Mouse (Mus musculus) left cerebral cortex, adult 8-10 months (tissue): ENCODE data around the gene Ccl20. TPM values are rescaled to one million over a fixed set of nuclear protein-coding genes. Genes with fewer than 3 reads are reported as not detected.

Experiments
- DNase-seq, 2 experiments: peaks; one replicate each; pipeline ENCODE4 v3.0.0; 2022; ENCODE audit warnings: low spot score in 2 of 2
- total RNA-seq, 4 experiments: library from RNA; stranded (reverse); gene quantifications; 2 replicates each; pipeline ENCODE4 v1.2.4; 2022

Ccl20 gene
- total RNA-seq, 4 experiments from 2014 or later = not detected

- DNase-seq = no peak
Measured at GRCm38 (mm10) chr1:83138721-83139120, 22.2 kb downstream of the Ccl20 start.

DNA sequence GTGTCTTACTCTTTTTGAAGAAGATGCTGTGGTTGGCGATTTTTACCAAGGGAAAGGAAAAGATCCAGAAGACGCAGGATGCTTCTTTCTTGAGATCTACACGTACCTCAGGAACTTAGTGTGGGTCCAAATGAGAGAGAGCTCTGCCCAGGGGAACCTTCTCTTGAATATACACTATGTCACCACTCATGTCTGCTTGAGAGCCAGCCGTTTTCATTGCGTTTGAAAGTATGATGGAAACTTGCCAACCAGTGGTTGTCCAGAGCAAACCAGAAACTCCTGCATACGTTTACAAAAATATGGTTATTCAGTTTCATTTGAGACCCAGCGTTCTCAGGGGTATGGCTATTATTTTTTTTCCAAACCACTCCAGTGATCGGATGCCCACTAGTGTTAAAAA, 24.9 kb downstream of the Ccl20 start:
- DNase-seq = no peak

DNA sequence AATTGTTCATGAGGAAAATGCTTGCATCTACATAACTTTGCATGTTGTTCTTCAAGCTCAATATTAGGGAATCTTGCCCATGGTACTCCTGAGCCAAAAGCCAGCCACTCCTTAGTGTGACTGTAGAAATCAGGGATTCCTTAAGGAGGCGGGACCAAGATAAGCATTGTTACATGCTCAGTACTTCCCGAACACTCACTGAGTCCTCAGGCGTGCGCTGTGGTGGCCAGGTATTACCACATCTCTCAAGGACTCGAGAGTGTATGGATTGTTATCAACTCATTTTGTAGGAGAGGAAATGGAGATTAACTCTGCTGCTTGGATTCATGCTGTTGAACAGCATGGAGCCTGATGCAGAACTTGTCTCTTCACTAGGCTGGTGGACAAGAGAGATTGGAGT, 25.5 kb downstream of the Ccl20 start:
- no peak for DNase-seq

GRCm38 (mm10) chr1:83146547-83146946, 30.0 kb downstream of the Ccl20 start:
- no peak for DNase-seq

GRCm38 (mm10) chr1:83150227-83150626, 33.7 kb downstream of the Ccl20 start:
- no peak for DNase-seq

DNA sequence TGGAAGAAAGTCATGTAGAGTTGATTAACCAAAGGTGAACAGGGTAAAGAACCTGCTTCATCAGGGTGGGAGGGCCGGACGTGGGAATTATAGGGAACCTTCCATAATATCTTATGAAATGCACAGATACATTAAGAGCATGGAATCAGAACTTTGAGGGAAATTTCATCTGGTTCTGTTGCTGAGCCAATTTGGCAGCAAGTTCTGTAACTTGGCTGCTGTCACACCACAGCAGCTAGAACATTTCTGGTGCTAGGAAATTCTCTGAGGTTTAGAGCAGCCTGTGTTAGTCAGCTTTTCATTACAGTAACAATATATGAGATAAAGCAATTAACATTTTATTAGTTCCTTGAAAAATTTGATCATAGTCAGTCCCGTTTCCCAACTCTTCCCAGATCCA, 36.4 kb downstream of the Ccl20 start:
- peak in 1 of 2 experiments; percentile 12 for DNase-seq

DNA sequence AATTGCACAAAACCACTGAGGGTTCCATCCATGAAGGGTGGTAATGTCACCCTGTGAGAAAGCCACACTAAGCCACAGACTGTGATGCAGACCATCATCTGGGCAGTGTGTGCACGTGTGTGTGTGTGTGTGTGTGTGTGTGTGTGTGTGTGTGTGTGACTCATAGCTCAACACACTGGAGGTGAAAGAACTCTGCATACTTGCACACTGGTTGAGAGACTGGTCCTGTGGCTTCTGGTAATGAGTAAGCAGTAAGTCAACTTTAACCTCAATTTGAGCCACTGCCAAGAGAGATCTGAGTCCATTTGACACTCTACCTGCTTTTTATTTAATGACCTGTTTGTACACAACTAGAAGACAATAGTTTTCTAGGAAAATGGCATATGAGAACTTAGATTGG, 40.3 kb downstream of the Ccl20 start:
- DNase-seq = no peak

DNA sequence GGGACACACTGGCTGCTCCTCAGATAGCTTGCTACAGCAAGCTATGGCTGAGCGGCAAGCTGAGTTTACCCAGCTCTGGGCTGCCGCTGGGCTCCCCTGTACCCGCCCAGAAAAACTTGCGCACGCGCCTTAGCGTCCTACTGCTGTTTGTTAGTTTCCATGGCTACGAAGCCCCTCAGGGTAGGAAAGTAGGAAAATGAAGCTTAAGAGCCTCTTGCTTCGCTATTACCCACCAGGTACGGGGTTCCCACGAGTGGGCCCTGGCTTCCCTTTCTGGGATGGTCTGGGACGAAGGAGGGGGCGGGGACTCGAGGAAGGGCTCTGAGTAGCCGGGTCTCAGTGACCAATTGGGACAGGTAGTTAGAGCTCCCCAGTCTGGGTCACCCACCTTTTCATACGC, 43.0 kb downstream of the Ccl20 start, which contains the start of gene Daw1:
Gene Daw1 (plus strand): TSS at position 150 of the 400 bp plus-strand sequence.
- DNase-seq = peak; percentile 25 to 38

DNA sequence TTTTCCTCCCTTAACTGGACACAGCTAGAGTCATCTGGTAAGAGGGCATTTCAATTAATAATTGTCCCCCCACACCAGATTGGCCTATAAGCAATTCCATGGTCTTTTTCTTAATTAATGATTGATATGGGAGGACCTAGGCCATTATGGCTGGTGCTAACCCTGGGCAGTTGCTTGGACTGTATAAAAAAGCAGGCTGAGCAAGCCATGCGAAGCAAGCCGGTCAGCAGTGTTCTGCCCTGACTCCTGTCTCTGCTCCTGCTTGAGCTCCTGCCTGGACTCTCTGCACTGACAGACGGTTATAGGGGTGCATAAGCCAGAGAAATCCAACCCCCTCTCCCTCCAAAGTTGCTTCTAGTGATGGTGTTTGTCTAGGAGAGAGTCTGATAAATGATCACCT, 45.1 kb downstream of the Ccl20 start:
- no peak for DNase-seq

DNA sequence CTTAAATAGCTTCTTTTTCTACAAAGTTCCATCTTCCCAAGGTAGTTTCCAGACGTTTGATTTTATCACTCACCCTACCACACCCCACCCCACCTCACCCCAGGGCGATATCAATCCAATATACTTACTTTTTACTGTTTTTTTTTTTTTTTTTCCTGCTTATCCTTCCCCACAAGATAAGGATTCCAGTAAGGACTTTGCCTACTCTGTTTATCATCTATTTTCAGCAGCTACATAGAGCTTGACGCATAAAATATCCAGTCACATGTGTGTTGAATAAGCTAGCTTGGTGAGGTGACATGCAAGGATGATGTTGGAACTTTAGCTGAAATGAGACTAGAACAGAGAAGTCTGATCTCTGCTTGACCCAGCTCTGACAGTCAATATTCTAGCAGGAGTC, 47.5 kb downstream of the Ccl20 start:
- no peak for DNase-seq

Other genes starting within 250 kb of the Ccl20 start
- gene A030005L19Rik, start 203.4 kb upstream of the Ccl20 start, total RNA-seq = under 1 TPM in 3 of 4 experiments, not detected in 1; 0.73 to 0.96 (median 0.84) TPM
- not detected for gene A030014E15Rik, start 191.8 kb upstream of the Ccl20 start, total RNA-seq
- gene Gm6217, start 185.4 kb upstream of the Ccl20 start, total RNA-seq = not detected
- gene A030003K21Rik, start 173.4 kb upstream of the Ccl20 start, total RNA-seq = not detected
- not detected for gene Gm7544, start 160.8 kb upstream of the Ccl20 start, total RNA-seq
- gene Gm47955, start 156.5 kb upstream of the Ccl20 start, total RNA-seq = not detected
- gene Gm47959, start 116.2 kb upstream of the Ccl20 start, total RNA-seq = not detected
- 1 to 10 TPM; 1.8 to 2.8 (median 2.1) TPM for gene Slc19a3, start 78.3 kb upstream of the Ccl20 start, total RNA-seq
- gene Krtap28-10, start 74.3 kb upstream of the Ccl20 start, total RNA-seq = not detected
- gene Gm47969, start 71.8 kb upstream of the Ccl20 start, total RNA-seq = not detected
- gene A030005K14Rik, start 57.4 kb upstream of the Ccl20 start, total RNA-seq = not detected
- not detected for gene Krtap28-13, start 55.8 kb upstream of the Ccl20 start, total RNA-seq
- under 1 TPM in 2 of 4 experiments, not detected in 2; 0.27 to 0.77 TPM for gene Daw1, start 43.0 kb downstream of the Ccl20 start, total RNA-seq